16 mouse cellular contexts compared by ENCODE assay signal in the genomic region with DNA sequence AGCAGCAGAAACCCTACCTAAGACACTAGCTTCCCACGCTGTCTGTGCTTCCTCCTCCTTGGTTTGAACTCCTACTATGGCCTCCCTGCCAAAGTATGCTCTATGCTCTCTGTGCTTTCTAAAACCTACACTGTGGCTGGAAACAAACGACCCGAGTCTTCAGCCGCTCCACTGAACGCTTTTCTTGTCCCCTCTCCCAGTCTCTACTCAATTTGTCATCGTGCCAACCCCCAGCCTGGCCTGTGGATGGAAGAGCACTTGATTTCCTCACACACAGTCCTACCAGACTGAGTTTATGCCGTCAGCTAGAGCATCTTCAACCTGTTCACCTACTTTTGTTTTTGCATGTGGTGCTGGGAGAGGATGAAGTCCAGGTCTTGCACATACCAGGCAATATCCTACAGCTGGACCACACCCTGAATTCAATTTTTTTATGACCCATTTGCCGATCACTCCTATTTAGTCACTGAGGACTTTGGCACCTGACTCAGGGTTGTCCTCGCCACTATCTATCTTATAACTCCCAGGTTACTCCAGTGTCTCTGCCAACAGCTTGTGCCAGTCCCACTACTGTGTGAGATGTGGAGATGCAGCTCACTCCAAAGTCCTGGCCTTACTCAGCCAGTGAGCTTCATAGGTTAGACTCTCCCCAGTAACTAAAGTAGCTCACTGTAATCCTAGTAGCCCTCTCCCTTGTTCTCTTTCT. TPM values are rescaled to one million over a fixed set of nuclear protein-coding genes. Genes with fewer than 3 reads are reported as not detected.
DNase-seq lines count a peak whose midpoint lies in the region; ATAC-seq and TF ChIP-seq lines count a peak whose summit lies in the region.
"Had no signal": no experiment of that assay in that cellular context is flagged by ENCODE, and none has a peak within 500 bp of the region (broad histone marks: within the 10 kb centered on the region; RNA-seq: fewer than 3 reads in every experiment).

No protein-coding gene starts in this region.

- H3K27me3 ChIP-seq in heart, embryonic 16.5 days (ENCODE audit: control insufficient read depth, insufficient read depth, low read length): no peaks in the 10 kb centered on the region
- no peaks in the 10 kb centered on the region for H3K27me3 ChIP-seq in heart, embryonic 12.5 days (replicated peaks)
- H3K27me3 ChIP-seq in liver, embryonic 12.5 days (replicated peaks): no peaks in the 10 kb centered on the region
- no peaks in the 10 kb centered on the region for H3K27me3 ChIP-seq in liver, postnatal 0 days (ENCODE audit: insufficient read depth, low read length)
- no peaks in the 10 kb centered on the region for H3K27me3 ChIP-seq in intestine, embryonic 15.5 days (replicated peaks)
- no peaks in the 10 kb centered on the region for H3K27me3 ChIP-seq in forebrain, embryonic 11.5 days (ENCODE audit: control insufficient read depth, insufficient read depth, low read length)
- H3K27me3 ChIP-seq: embryonic facial prominence, embryonic 12.5 days; neural tube, embryonic 15.5 days had no signal

- H3K4me3 ChIP-seq in heart, embryonic 16.5 days (ENCODE audit: low read length): no peak overlapping the region
- no peak overlapping the region for H3K4me3 ChIP-seq in heart, embryonic 12.5 days
- H3K4me3 ChIP-seq in liver, embryonic 12.5 days: no peak overlapping the region
- no peak overlapping the region for H3K4me3 ChIP-seq in liver, postnatal 0 days (ENCODE audit: low read depth, low read length)
- H3K4me3 ChIP-seq in intestine, embryonic 15.5 days (replicated peaks): no peak overlapping the region
- no peak overlapping the region for H3K4me3 ChIP-seq in forebrain, embryonic 11.5 days (ENCODE audit: low read depth, low read length)
- H3K4me3 ChIP-seq: embryonic facial prominence, embryonic 12.5 days; limb, embryonic 12.5 days; midbrain, embryonic 10.5 days; neural tube, embryonic 15.5 days had no signal

- H3K4me1 ChIP-seq in heart, embryonic 16.5 days (ENCODE audit: control insufficient read depth, insufficient read depth, low read length): peaks cover 55% of the 10 kb centered on the region
- peaks cover 71% of the 10 kb centered on the region for H3K4me1 ChIP-seq in heart, embryonic 12.5 days (replicated peaks)
- peaks cover 94% of the 10 kb centered on the region for H3K4me1 ChIP-seq in liver, embryonic 12.5 days
- H3K4me1 ChIP-seq in liver, postnatal 0 days (ENCODE audit: insufficient read depth): peaks cover 33% of the 10 kb centered on the region
- H3K4me1 ChIP-seq in intestine, embryonic 15.5 days (replicated peaks): peaks cover 32% of the 10 kb centered on the region
- H3K4me1 ChIP-seq in forebrain, embryonic 11.5 days (replicated peaks; ENCODE audit: control insufficient read depth, insufficient read depth, low read length): no peaks in the 10 kb centered on the region

- ATAC-seq in heart, embryonic 16.5 days (replicated peaks; ENCODE audit: extremely low read depth, insufficient read depth, low FRiP score): no peak
- no peak for ATAC-seq in heart, embryonic 12.5 days (ENCODE audit: insufficient number of reproducible peaks, low FRiP score)
- ATAC-seq in liver, embryonic 12.5 days: no peak
- no peak for ATAC-seq in liver, postnatal 0 days
- ATAC-seq in intestine, embryonic 15.5 days: peak; percentile 81
- ATAC-seq in forebrain, embryonic 11.5 days (replicated peaks; ENCODE audit: low FRiP score): no peak

- no peak overlapping the region for H3K4me2 ChIP-seq in heart, embryonic 16.5 days (ENCODE audit: low read depth, low read length)
- H3K4me2 ChIP-seq in heart, embryonic 12.5 days: no peak overlapping the region
- H3K4me2 ChIP-seq in liver, embryonic 12.5 days: no peak overlapping the region
- H3K4me2 ChIP-seq in liver, postnatal 0 days (ENCODE audit: low read depth, low read length): no peak overlapping the region
- peak overlapping the region; percentile 30; the same call in 1 of the 2 replicates for H3K4me2 ChIP-seq in intestine, embryonic 15.5 days (replicated peaks)
- H3K4me2 ChIP-seq in forebrain, embryonic 11.5 days (ENCODE audit: low read depth, low read length, severe bottlenecking): no peak overlapping the region
- H3K4me2 ChIP-seq: embryonic facial prominence, embryonic 12.5 days; limb, embryonic 12.5 days; neural tube, embryonic 15.5 days had no signal

- H3K9ac ChIP-seq in heart, embryonic 16.5 days (ENCODE audit: low read length): no peak overlapping the region
- H3K9ac ChIP-seq in heart, embryonic 12.5 days: no peak overlapping the region
- no peak overlapping the region for H3K9ac ChIP-seq in liver, embryonic 12.5 days
- H3K9ac ChIP-seq in liver, postnatal 0 days (replicated peaks): no peak overlapping the region
- H3K9ac ChIP-seq in intestine, embryonic 15.5 days: no peak overlapping the region
- H3K9ac ChIP-seq in forebrain, embryonic 11.5 days (ENCODE audit: low read length): no peak overlapping the region
- H3K9ac ChIP-seq: embryonic facial prominence, embryonic 12.5 days; limb, embryonic 12.5 days; neural tube, embryonic 15.5 days had no signal

- no peak for DNase-seq in liver, postnatal 0 days
- DNase-seq in adipocyte (ENCODE audit: low spot score): peak; percentile 31
- DNase-seq in embryo, embryonic 11 days: no peak
- no peak for DNase-seq in forebrain, embryonic 11.5 days (ENCODE audit: low spot score)
- DNase-seq: adrenal gland, postnatal 10 days; cerebellum, postnatal 25 days; gastrocnemius, postnatal 25 days; thymus, postnatal 36 days had no signal

- no peaks in the 10 kb centered on the region for H3K36me3 ChIP-seq in heart, embryonic 16.5 days (ENCODE audit: control insufficient read depth, insufficient read depth)
- H3K36me3 ChIP-seq in heart, embryonic 12.5 days: no peaks in the 10 kb centered on the region
- H3K36me3 ChIP-seq in liver, embryonic 12.5 days: no peaks in the 10 kb centered on the region
- no peaks in the 10 kb centered on the region for H3K36me3 ChIP-seq in liver, postnatal 0 days (replicated peaks; ENCODE audit: insufficient read depth, low read length)
- no peaks in the 10 kb centered on the region for H3K36me3 ChIP-seq in intestine, embryonic 15.5 days
- no peaks in the 10 kb centered on the region for H3K36me3 ChIP-seq in forebrain, embryonic 11.5 days (ENCODE audit: control insufficient read depth, insufficient read depth, low read length)
- H3K36me3 ChIP-seq: embryonic facial prominence, embryonic 12.5 days; limb, embryonic 12.5 days; midbrain, embryonic 10.5 days; neural tube, embryonic 15.5 days had no signal

- peak overlapping the region; percentile 29 for H3K27ac ChIP-seq in heart, embryonic 16.5 days (ENCODE audit: low read length)
- H3K27ac ChIP-seq in heart, embryonic 12.5 days (ENCODE audit: poor library complexity, severe bottlenecking): no peak overlapping the region
- 0 out of 2 replicates have a peak overlapping the region, but pooled peaks have one; percentile 34 for H3K27ac ChIP-seq in liver, embryonic 12.5 days
- H3K27ac ChIP-seq in liver, postnatal 0 days (ENCODE audit: low read depth): no peak overlapping the region
- peak overlapping the region; percentile 82 for H3K27ac ChIP-seq in intestine, embryonic 15.5 days
- no peak overlapping the region for H3K27ac ChIP-seq in forebrain, embryonic 11.5 days (ENCODE audit: low read depth, low read length)
- H3K27ac ChIP-seq: embryonic facial prominence, embryonic 12.5 days; limb, embryonic 12.5 days; midbrain, embryonic 10.5 days; neural tube, embryonic 15.5 days had no signal

- no peak for TF ChIP-seq EP300 in liver, postnatal 0 days (IDR thresholded peaks at IDR 0.05; ENCODE audit: low read depth)

- no peak for TF ChIP-seq CTCF in liver, postnatal 0 days (IDR thresholded peaks at IDR 0.05; ENCODE audit: low read depth)

- 57% methylated on average over 9 of the region's 9 CpGs for WGBS in heart, embryonic 16.5 days
- 86% methylated on average over 9 of the region's 9 CpGs for WGBS in heart, embryonic 12.5 days
- WGBS in liver, embryonic 12.5 days (ENCODE audit: insufficient replicate concordance): 76% methylated on average over 9 of the region's 9 CpGs
- WGBS in liver, postnatal 0 days (ENCODE audit: insufficient replicate concordance): 73% methylated on average over 9 of the region's 9 CpGs
- WGBS in intestine, embryonic 15.5 days: 73% methylated on average over 9 of the region's 9 CpGs
- WGBS in forebrain, embryonic 11.5 days: 85% methylated on average over 9 of the region's 9 CpGs

- no peaks in the 10 kb centered on the region for H3K9me3 ChIP-seq in heart, embryonic 16.5 days (replicated peaks; ENCODE audit: control insufficient read depth, low read length)
- H3K9me3 ChIP-seq in heart, embryonic 12.5 days (replicated peaks): no peaks in the 10 kb centered on the region
- no peaks in the 10 kb centered on the region for H3K9me3 ChIP-seq in liver, embryonic 12.5 days (replicated peaks)
- no peaks in the 10 kb centered on the region for H3K9me3 ChIP-seq in liver, postnatal 0 days (ENCODE audit: low read length)
- H3K9me3 ChIP-seq in intestine, embryonic 15.5 days: no peaks in the 10 kb centered on the region
- no peaks in the 10 kb centered on the region for H3K9me3 ChIP-seq in forebrain, embryonic 11.5 days (ENCODE audit: control insufficient read depth, low read length)
- H3K9me3 ChIP-seq: embryonic facial prominence, embryonic 12.5 days; limb, embryonic 12.5 days; midbrain, embryonic 10.5 days; neural tube, embryonic 15.5 days had no signal

RNA-seq across cellular contexts. Expression of a gene that starts 0.9 kb away (rescaled TPM):
- polyA plus RNA-seq in heart, embryonic 16.5 days (2015; fragmentation: Nextera tagmentation; extraction: Ambion mirVana): 524 and 538 TPM in 2 replicates
- polyA plus RNA-seq in heart, embryonic 12.5 days (2016; fragmentation: Nextera tagmentation; extraction: Ambion mirVana): 444 and 446 TPM in 2 replicates
- 194 and 198 TPM in 2 replicates for polyA plus RNA-seq in liver, embryonic 12.5 days (2016; fragmentation: Nextera tagmentation; extraction: Ambion mirVana)
- polyA plus RNA-seq in liver, postnatal 0 days (2015; fragmentation: Nextera tagmentation; extraction: Ambion mirVana): 128 and 129 TPM in 2 replicates
- polyA plus RNA-seq in intestine, embryonic 15.5 days (2015; fragmentation: Nextera tagmentation; extraction: Ambion mirVana): 368 and 384 TPM in 2 replicates
- polyA plus RNA-seq in forebrain, embryonic 11.5 days (2014; fragmentation: Nextera tagmentation; extraction: Ambion mirVana): 254 and 262 TPM in 2 replicates

RNA-seq across cellular contexts. Expression of a gene that starts 22.8 kb away (rescaled TPM):
- 42.8 and 44.4 TPM in 2 replicates for polyA plus RNA-seq in heart, embryonic 16.5 days (2015; fragmentation: Nextera tagmentation; extraction: Ambion mirVana)
- polyA plus RNA-seq in heart, embryonic 12.5 days (2016; fragmentation: Nextera tagmentation; extraction: Ambion mirVana): 40.8 and 43.5 TPM in 2 replicates
- 35.7 and 41.3 TPM in 2 replicates for polyA plus RNA-seq in liver, embryonic 12.5 days (2016; fragmentation: Nextera tagmentation; extraction: Ambion mirVana)
- polyA plus RNA-seq in liver, postnatal 0 days (2015; fragmentation: Nextera tagmentation; extraction: Ambion mirVana): 14.2 TPM in 2 replicates
- polyA plus RNA-seq in intestine, embryonic 15.5 days (2015; fragmentation: Nextera tagmentation; extraction: Ambion mirVana): 57.3 and 69.9 TPM in 2 replicates
- 11.9 and 13.7 TPM in 2 replicates for polyA plus RNA-seq in forebrain, embryonic 11.5 days (2014; fragmentation: Nextera tagmentation; extraction: Ambion mirVana)

Comparison
In these comparisons a context has a peak if more than half of its experiments do, and no peak if none do; other contexts are left out.
1. H3K27ac ChIP-seq: peak in heart, embryonic 16.5 days (single experiment), liver, embryonic 12.5 days (single experiment) and intestine, embryonic 15.5 days (single experiment); none in heart, embryonic 12.5 days (single experiment), liver, postnatal 0 days (single experiment) and forebrain, embryonic 11.5 days (single experiment).